Mouse (Mus musculus): Measurements from ENCODE around the gene Tmem243.

- TF ChIP-seq CHD2 (IDR thresholded peaks at IDR 0.05; ENCODE audit: low read depth, low read length): no peak
- peak; percentile 52; the same call in 1 of the 2 replicates for TF ChIP-seq ZNF384 (IDR thresholded peaks at IDR 0.05; ENCODE audit: low read depth, low read length)
Observed at GRCm38 (mm10) chr5:9166366-9166765, 65.9 kb downstream of the Tmem243 start.
